Mouse (Mus musculus) liver, postnatal 0 days (tissue): ENCODE measurements around the gene Map4k2.

ENCODE experiments used
- CTCF ChIP-seq: sonication (generic); IDR thresholded peaks from 2 replicates; pipeline ENCODE4 v1.5.1; 2016; ENCODE audit warnings: antibody characterized with exemption, low read depth
- EP300 ChIP-seq: IDR thresholded peaks from 2 replicates; pipeline ENCODE4 v1.6.1; 2016; ENCODE audit warnings: antibody characterized with exemption, low read depth, mild to moderate bottlenecking

- TF ChIP-seq CTCF: no peak
- TF ChIP-seq EP300: no peak
Measured at GRCm38 (mm10) chr19:6381238-6381637, 40.3 kb downstream of the Map4k2 start.
